Mouse (Mus musculus) limb, embryonic 13.5 days (tissue): Measurements from ENCODE around the gene Slc25a42. TPM values are rescaled to one million over a fixed set of nuclear protein-coding genes. Genes with fewer than 3 reads are reported as not detected.

ENCODE experiments used
- ATAC-seq: fragments of 200-750 bp; cut with Nextera tagmentation; 2 replicates; pipeline ENCODE4 v1.8.0; 2017; ENCODE audit warnings: low read depth, moderate number of reproducible peaks, moderate TSS enrichment; ENCODE audit not compliant: low FRiP score
- H3K27ac ChIP-seq: fragments of 300-500 bp; sonication (generic); 2 replicates; pipeline ENCODE4 v1.5.1; 2015; ENCODE audit warnings: inconsistent platforms, mild to moderate bottlenecking, moderate library complexity
- H3K27me3 ChIP-seq: fragments of 300-500 bp; sonication (generic); 2 replicates; pipeline ENCODE4 v1.6.1; 2015; ENCODE audit warnings: mild to moderate bottlenecking, inconsistent platforms
- H3K36me3 ChIP-seq: fragments of 300-500 bp; sonication (generic); 2 replicates; pipeline ENCODE4 v1.6.1; 2015; ENCODE audit warnings: inconsistent platforms, mild to moderate bottlenecking, moderate library complexity
- H3K4me1 ChIP-seq: fragments of 300-500 bp; sonication (generic); 2 replicates; pipeline ENCODE4 v1.6.1; 2015; ENCODE audit warnings: inconsistent platforms
- H3K4me2 ChIP-seq: fragments of 300-500 bp; sonication (generic); replicated peaks from 2 replicates; pipeline ENCODE4 v1.6.1; 2015; ENCODE audit warnings: inconsistent platforms, mild to moderate bottlenecking, moderate library complexity
- H3K4me3 ChIP-seq: fragments of 300-500 bp; sonication (generic); 2 replicates; pipeline ENCODE4 v1.5.1; 2015; ENCODE audit warnings: moderate library complexity, mild to moderate bottlenecking, inconsistent platforms
- H3K9ac ChIP-seq: fragments of 300-500 bp; sonication (generic); 2 replicates; pipeline ENCODE4 v1.6.1; 2015; ENCODE audit warnings: mild to moderate bottlenecking, inconsistent platforms
- H3K9me3 ChIP-seq: fragments of 300-500 bp; sonication (generic); 2 replicates; pipeline ENCODE4 v1.6.1; 2016; ENCODE audit warnings: inconsistent platforms
- WGBS: fragments of 180-500 bp; shearing (Covaris S2); methylation state at CpG from one replicate; pipeline ENCODE4 v1.1.7; 2015; 5-methylcytosine and 5-hydroxymethylcytosine counted together
- polyA plus RNA-seq: library from polyadenylated mRNA; unstranded; fragments of >200 nt; fragmentation: Nextera tagmentation; extraction: Ambion mirVana; gene quantifications from 2 replicates; pipeline ENCODE4 v1.2.1, GENCODE M21; 2015

Gene Slc25a42
- polyA plus RNA-seq, 1 experiment from 2014 or later = 4.6 TPM

GRCm38 (mm10) chr8:70181903-70182252, 30.2 kb downstream of the Slc25a42 start:
- H3K4me3 ChIP-seq = no peak overlapping the region
- no peak for ATAC-seq
- WGBS = 21% methylated on average over 2 of the region's 2 CpGs
- no peaks in the 10 kb centered on the region for H3K9me3 ChIP-seq
- H3K27me3 ChIP-seq = no peaks in the 10 kb centered on the region
- H3K9ac ChIP-seq = peak overlapping the region; percentile 4; the same call in 1 of the 2 replicates
- peaks cover 52% of the 10 kb centered on the region for H3K36me3 ChIP-seq
- no peak overlapping the region for H3K27ac ChIP-seq
- H3K4me1 ChIP-seq = peaks cover 11% of the 10 kb centered on the region; the same call in 1 of the 2 replicates
- no peak overlapping the region for H3K4me2 ChIP-seq

- peaks cover 58% of the 10 kb centered on the region for H3K36me3 ChIP-seq
- H3K27ac ChIP-seq = no peak overlapping the region
- no peaks in the 10 kb centered on the region for H3K9me3 ChIP-seq
- no peak overlapping the region for H3K4me2 ChIP-seq
- H3K27me3 ChIP-seq = no peaks in the 10 kb centered on the region
- no peak for ATAC-seq
- peak overlapping the region; percentile 35; the same call in 1 of the 2 replicates for H3K9ac ChIP-seq
- peaks cover 11% of the 10 kb centered on the region; the same call in 1 of the 2 replicates for H3K4me1 ChIP-seq
- 56% methylated on average over 16 of the region's 16 CpGs for WGBS
- H3K4me3 ChIP-seq = no peak overlapping the region
Measured at GRCm38 (mm10) chr8:70181212-70181902, 30.7 kb downstream of the Slc25a42 start.

GRCm38 (mm10) chr8:70179082-70179481, 33.0 kb downstream of the Slc25a42 start:
- no peak for ATAC-seq
- Histone ChIP-seq H3K4me1 (peaks cover 15% of the 10 kb centered on the region), H3K4me3 (no peak overlapping the region), H3K9ac (no peak overlapping the region), H3K36me3 (peaks cover 64% of the 10 kb centered on the region), H3K27me3 (no peaks in the 10 kb centered on the region), H3K27ac (no peak overlapping the region), H3K4me2 (no peak overlapping the region), H3K9me3 (no peaks in the 10 kb centered on the region)
- WGBS = 97% methylated on average over 4 of the region's 4 CpGs

GRCm38 (mm10) chr8:70178231-70178630, 33.9 kb downstream of the Slc25a42 start:
- no peak overlapping the region for H3K9ac ChIP-seq
- no peak for ATAC-seq
- H3K4me2 ChIP-seq = no peak overlapping the region
- peaks cover 19% of the 10 kb centered on the region for H3K4me1 ChIP-seq
- H3K27me3 ChIP-seq = no peaks in the 10 kb centered on the region
- no peaks in the 10 kb centered on the region for H3K9me3 ChIP-seq
- no peak overlapping the region for H3K27ac ChIP-seq
- peaks cover 57% of the 10 kb centered on the region for H3K36me3 ChIP-seq
- H3K4me3 ChIP-seq = no peak overlapping the region
- 88% methylated on average over 2 of the region's 2 CpGs for WGBS

- Histone ChIP-seq H3K9ac (no peak overlapping the region), H3K9me3 (no peaks in the 10 kb centered on the region), H3K4me3 (no peak overlapping the region), H3K4me1 (peaks cover 17% of the 10 kb centered on the region), H3K36me3 (peaks cover 24% of the 10 kb centered on the region), H3K27ac (no peak overlapping the region), H3K27me3 (no peaks in the 10 kb centered on the region), H3K4me2 (no peak overlapping the region)
- WGBS = 84% methylated on average over 7 of the region's 7 CpGs
- no peak for ATAC-seq
Measured at GRCm38 (mm10) chr8:70174079-70174478, 38.0 kb downstream of the Slc25a42 start.

GRCm38 (mm10) chr8:70173320-70173719, 38.8 kb downstream of the Slc25a42 start:
- H3K4me1 ChIP-seq = peaks cover 17% of the 10 kb centered on the region
- H3K9ac ChIP-seq = peak overlapping the region; percentile 81; the same call in 1 of the 2 replicates
- no peaks in the 10 kb centered on the region for H3K27me3 ChIP-seq
- H3K36me3 ChIP-seq = peaks cover 20% of the 10 kb centered on the region
- ATAC-seq = no peak
- H3K27ac ChIP-seq = no peak overlapping the region
- H3K9me3 ChIP-seq = no peaks in the 10 kb centered on the region
- peak overlapping the region; percentile 62 for H3K4me2 ChIP-seq
- peak overlapping the region; percentile 77 for H3K4me3 ChIP-seq
- WGBS = 69% methylated on average over 5 of the region's 5 CpGs

- H3K4me1 ChIP-seq = peaks cover 17% of the 10 kb centered on the region
- ATAC-seq = peak; percentile 97
- H3K9me3 ChIP-seq = no peaks in the 10 kb centered on the region
- H3K4me2 ChIP-seq = peak within 1 kb of the TSS; percentile 62
- peak within 1 kb of the TSS; percentile 77 for H3K4me3 ChIP-seq
- H3K36me3 ChIP-seq = peaks cover 15% of the 10 kb centered on the region
- peak within 1 kb of the TSS; percentile 15; the same call in 1 of the 2 replicates for H3K27ac ChIP-seq
- peaks cover 4% of the 10 kb centered on the region; the same call in 1 of the 2 replicates for H3K27me3 ChIP-seq
- H3K9ac ChIP-seq = peak within 1 kb of the TSS; percentile 81
- 2% methylated on average over 27 of the region's 27 CpGs for WGBS
Measured at GRCm38 (mm10) chr8:70172043-70172681, 39.9 kb downstream of the Slc25a42 start, which contains the start of gene Tmem161a. TSS of gene Tmem161a (plus strand) at chr8:70172356.

- 92% methylated on average over 7 of the region's 7 CpGs for WGBS
- Histone ChIP-seq H3K4me2 (peak overlapping the region; percentile 62), H3K9me3 (no peaks in the 10 kb centered on the region), H3K4me1 (peaks cover 17% of the 10 kb centered on the region), H3K9ac (no peak overlapping the region), H3K27ac (no peak overlapping the region), H3K4me3 (peak overlapping the region; percentile 77; the same call in 1 of the 2 replicates), H3K36me3 (peaks cover 5% of the 10 kb centered on the region; the same call in 1 of the 2 replicates), H3K27me3 (peaks cover 10% of the 10 kb centered on the region)
- ATAC-seq = no peak
Measured at GRCm38 (mm10) chr8:70171240-70171639, 40.9 kb downstream of the Slc25a42 start.

- Histone ChIP-seq H3K9me3 (no peaks in the 10 kb centered on the region), H3K9ac (no peak overlapping the region), H3K4me3 (no peak overlapping the region), H3K4me2 (no peak overlapping the region), H3K36me3 (0 out of 2 replicates have a peak, but pooled peaks cover 5% of the 10 kb centered on the region), H3K27me3 (peaks cover 14% of the 10 kb centered on the region), H3K27ac (no peak overlapping the region), H3K4me1 (peaks cover 17% of the 10 kb centered on the region)
- 86% methylated on average over 3 of the region's 3 CpGs for WGBS
- ATAC-seq = no peak
Measured at GRCm38 (mm10) chr8:70170748-70171147, 41.4 kb downstream of the Slc25a42 start.

- H3K36me3 ChIP-seq = 0 out of 2 replicates have a peak, but pooled peaks cover 5% of the 10 kb centered on the region
- WGBS = 73% methylated on average over 3 of the region's 3 CpGs
- no peak for ATAC-seq
Measured at GRCm38 (mm10) chr8:70170116-70170515, 42.0 kb downstream of the Slc25a42 start.

GRCm38 (mm10) chr8:70166504-70167110, 45.5 kb downstream of the Slc25a42 start:
- Histone ChIP-seq H3K4me3 (peak overlapping the region; percentile 26), H3K9ac (peak overlapping the region; percentile 50), H3K36me3 (no peaks in the 10 kb centered on the region), H3K9me3 (no peaks in the 10 kb centered on the region), H3K27me3 (peaks cover 35% of the 10 kb centered on the region), H3K27ac (no peak overlapping the region), H3K4me2 (peak overlapping the region; percentile 60), H3K4me1 (0 out of 2 replicates have a peak, but pooled peaks cover 4% of the 10 kb centered on the region)
- WGBS = 5% methylated on average over 21 of the region's 21 CpGs
- peak; percentile 84 for ATAC-seq

More at GRCm38 (mm10) chr8:70170116-70170515, 42.0 kb downstream of the Slc25a42 start:
- H3K27me3 ChIP-seq = peaks cover 21% of the 10 kb centered on the region
- no peak overlapping the region for H3K4me3 ChIP-seq
- H3K9me3 ChIP-seq = no peaks in the 10 kb centered on the region
- H3K9ac ChIP-seq = no peak overlapping the region
- no peak overlapping the region for H3K27ac ChIP-seq
- H3K4me1 ChIP-seq = peaks cover 17% of the 10 kb centered on the region
- no peak overlapping the region for H3K4me2 ChIP-seq

- Histone ChIP-seq H3K9me3 (no peaks in the 10 kb centered on the region; the same call in 1 of the 2 replicates), H3K4me1 (peaks cover 5% of the 10 kb centered on the region; the same call in 1 of the 2 replicates), H3K4me2 (no peak overlapping the region), H3K27ac (no peak overlapping the region), H3K36me3 (no peaks in the 10 kb centered on the region), H3K4me3 (no peak overlapping the region), H3K27me3 (peaks cover 35% of the 10 kb centered on the region), H3K9ac (no peak overlapping the region)
- WGBS = 84% methylated on average over 3 of the region's 3 CpGs
- no peak for ATAC-seq
Measured at GRCm38 (mm10) chr8:70163316-70163715, 48.8 kb downstream of the Slc25a42 start.
